Mouse (Mus musculus): Measurements from ENCODE around the gene Olfr419. TPM values are rescaled to one million over a fixed set of nuclear protein-coding genes. Genes with fewer than 3 reads are reported as not detected.

The Olfr419 gene
- polyA plus RNA-seq, 1 experiment, result not detected

GRCm38 (mm10) chr1:174212286-174212685 lies 39.6 kb downstream of the Olfr419 start:
- Histone ChIP-seq H3K4me3 (ENCODE audit: insufficient read depth, poor library complexity, severe bottlenecking) (no peak overlapping the region), H3K36me3 (ENCODE audit: control insufficient read depth, insufficient read depth) (no peaks in the 10 kb centered on the region), H3K79me3 (ENCODE audit: low read depth) (no peaks in the 10 kb centered on the region), H3K79me2 (ENCODE audit: control insufficient read depth, insufficient read depth) (no peaks in the 10 kb centered on the region), H3K27me3 (ENCODE audit: control insufficient read depth, insufficient read depth, insufficient read length) (no peaks in the 10 kb centered on the region), H3ac (ENCODE audit: control insufficient read depth, insufficient read length, low read depth) (no peak overlapping the region)
- TF ChIP-seq CEBPB (IDR thresholded peaks at IDR 0.05; ENCODE audit: low read depth) (no peak), MYOG (IDR thresholded peaks at IDR 0.05; ENCODE audit: control insufficient read depth, extremely low read depth, insufficient read length) (no peak), MAX (IDR thresholded peaks at IDR 0.05) (no peak), CTCF (IDR thresholded peaks at IDR 0.05; ENCODE audit: control insufficient read depth, insufficient read depth, insufficient read length) (no peak)

- TF ChIP-seq FOSL1 (IDR thresholded peaks at IDR 0.05; ENCODE audit: insufficient read depth, low read length, poor library complexity, severe bottlenecking) (no peak), MYOD1 (IDR thresholded peaks at IDR 0.05; ENCODE audit: control insufficient read depth, insufficient read length, low read depth) (no peak), CEBPB (IDR thresholded peaks at IDR 0.05; ENCODE audit: low read depth) (no peak), MAX (IDR thresholded peaks at IDR 0.05) (no peak), CTCF (IDR thresholded peaks at IDR 0.05; ENCODE audit: control insufficient read depth, insufficient read depth, insufficient read length) (no peak), USF1 (IDR thresholded peaks at IDR 0.05; ENCODE audit: low read depth) (no peak), MYOG (IDR thresholded peaks at IDR 0.05; ENCODE audit: control insufficient read depth, extremely low read depth, insufficient read length) (no peak)
- Histone ChIP-seq H3K27me3 (ENCODE audit: control insufficient read depth, insufficient read depth, insufficient read length) (no peaks in the 10 kb centered on the region), H3K4me3 (ENCODE audit: insufficient read depth, poor library complexity, severe bottlenecking) (no peak overlapping the region)
Observed at GRCm38 (mm10) chr1:174204699-174205098, 47.2 kb downstream of the Olfr419 start.

More at GRCm38 (mm10) chr1:174204699-174205098, 47.2 kb downstream of the Olfr419 start:
- no peak overlapping the region for H3ac ChIP-seq (ENCODE audit: control insufficient read depth, insufficient read length, low read depth)
- H3K79me2 ChIP-seq (ENCODE audit: control insufficient read depth, insufficient read depth), result no peaks in the 10 kb centered on the region
- no peaks in the 10 kb centered on the region for H3K79me3 ChIP-seq (ENCODE audit: low read depth)
- H3K36me3 ChIP-seq (ENCODE audit: control insufficient read depth, insufficient read depth), result no peaks in the 10 kb centered on the region

Other genes with a start within 250 kb of the Olfr419 start
- not detected for gene Ifi205, start 220.3 kb downstream of the Olfr419 start, polyA plus RNA-seq (2012; fragmentation: generic; extraction: Trizol)
- not detected for gene Olfr433, start 211.4 kb downstream of the Olfr419 start, polyA plus RNA-seq (2012; fragmentation: generic; extraction: Trizol)
- gene Olfr432, start 202.9 kb downstream of the Olfr419 start, polyA plus RNA-seq (2012; fragmentation: generic; extraction: Trizol), result not detected
- not detected for gene Olfr430, start 185.5 kb downstream of the Olfr419 start, polyA plus RNA-seq (2012; fragmentation: generic; extraction: Trizol)
- not detected for gene Olfr429, start 167.7 kb downstream of the Olfr419 start, polyA plus RNA-seq (2012; fragmentation: generic; extraction: Trizol)
- gene Olfr427, start 155.2 kb downstream of the Olfr419 start, polyA plus RNA-seq (2012; fragmentation: generic; extraction: Trizol), result not detected
- gene Olfr231, start 130.9 kb downstream of the Olfr419 start, polyA plus RNA-seq (2012; fragmentation: generic; extraction: Trizol), result not detected
- not detected for gene Olfr424, start 120.5 kb downstream of the Olfr419 start, polyA plus RNA-seq (2012; fragmentation: generic; extraction: Trizol)
- not detected for gene Olfr420, start 96.4 kb downstream of the Olfr419 start, polyA plus RNA-seq (2012; fragmentation: generic; extraction: Trizol)
- gene Spta1, start 79.3 kb downstream of the Olfr419 start, polyA plus RNA-seq (2012; fragmentation: generic; extraction: Trizol), result not detected
- gene Mptx1, start 78.5 kb upstream of the Olfr419 start, polyA plus RNA-seq (2012; fragmentation: generic; extraction: Trizol), result not detected
- gene Olfr417, start 113.1 kb upstream of the Olfr419 start, polyA plus RNA-seq (2012; fragmentation: generic; extraction: Trizol), result not detected
- gene Olfr248, start 139.0 kb upstream of the Olfr419 start, polyA plus RNA-seq (2012; fragmentation: generic; extraction: Trizol), result not detected
- not detected for gene Olfr414, start 172.0 kb upstream of the Olfr419 start, polyA plus RNA-seq (2012; fragmentation: generic; extraction: Trizol)
- gene Olfr220, start 190.0 kb upstream of the Olfr419 start, polyA plus RNA-seq (2012; fragmentation: generic; extraction: Trizol), result not detected
- not detected for gene Fmn2, start 249.8 kb upstream of the Olfr419 start, polyA plus RNA-seq (2012; fragmentation: generic; extraction: Trizol)

Data from C2C12 (cell line).